Mouse (Mus musculus) bone marrow macrophage, adult 2 months (primary cell): Measurements from ENCODE around the gene Spem1.

Source experiments
- CTCF ChIP-seq: IDR thresholded peaks from 2 replicates; pipeline ENCODE4 v1.5.1; 2012; ENCODE audit warnings: low read depth, mild to moderate bottlenecking, low read length, moderate library complexity
- POLR2A ChIP-seq: IDR thresholded peaks from 2 replicates; pipeline ENCODE4 v1.6.1; 2012; ENCODE audit warnings: mild to moderate bottlenecking, low read depth, low read length, borderline replicate concordance

DNA sequence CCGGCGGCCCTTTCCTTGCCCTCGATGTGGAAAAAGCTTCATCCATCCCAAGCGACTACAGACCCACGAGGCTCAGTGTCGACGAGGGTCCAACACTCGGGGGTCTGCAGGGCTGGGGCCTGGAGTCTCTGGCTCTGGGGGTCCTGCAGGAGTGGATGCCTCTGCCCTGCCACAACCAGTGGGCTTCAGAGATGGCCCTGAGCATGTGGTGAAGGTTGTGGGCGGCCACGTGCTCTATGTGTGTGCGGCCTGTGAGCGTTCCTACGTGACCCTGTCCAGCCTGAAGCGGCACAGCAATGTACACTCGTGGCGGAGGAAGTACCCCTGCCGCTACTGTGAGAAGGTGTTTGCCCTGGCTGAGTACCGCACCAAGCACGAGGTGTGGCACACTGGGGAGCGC, 45.5 kb downstream of the Spem1 start:
- TF ChIP-seq POLR2A (no peak), CTCF (no peak)
